Mouse (Mus musculus) kidney, postnatal 14 days (tissue): ENCODE data around the gene Gm11232.

ENCODE experiments used
- DNase-seq: peaks from one replicate; pipeline ENCODE4 v3.0.0; 2022; ENCODE audit warnings: mixed read lengths

The Gm11232 gene

GRCm38 (mm10) chr4:71757865-71758264 is at the start of gene Gm11232:
Gene Gm11232 (minus strand): TSS chr4:71757965.
- no peak for DNase-seq

DNA sequence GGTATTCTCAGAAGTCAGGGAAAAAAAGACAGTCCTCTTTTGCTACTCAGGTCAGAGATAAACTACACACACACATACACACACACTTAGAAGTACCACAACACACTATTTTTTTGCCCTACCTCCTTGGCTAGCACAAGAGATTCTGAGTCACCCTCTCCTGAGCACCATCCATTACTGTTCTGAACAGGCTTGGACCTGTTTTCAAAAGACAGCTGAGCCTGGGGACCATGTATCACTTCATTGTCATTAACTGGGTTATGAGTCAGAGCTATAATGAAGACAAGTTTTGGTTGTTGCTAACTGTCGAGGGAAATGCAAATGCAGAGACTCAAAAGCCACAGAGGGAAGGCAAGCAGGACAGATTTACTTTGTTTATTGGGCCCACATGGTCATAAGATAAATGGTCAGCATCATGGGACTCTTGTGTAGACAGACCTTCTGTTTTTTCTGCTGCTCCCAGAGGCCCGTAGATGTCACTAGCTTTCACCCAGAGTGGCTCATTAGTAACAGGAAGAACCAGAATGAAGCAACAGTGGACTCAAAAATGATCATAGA is 48.3 kb upstream of the Gm11232 start:
- peak; percentile 1 for DNase-seq

DNA sequence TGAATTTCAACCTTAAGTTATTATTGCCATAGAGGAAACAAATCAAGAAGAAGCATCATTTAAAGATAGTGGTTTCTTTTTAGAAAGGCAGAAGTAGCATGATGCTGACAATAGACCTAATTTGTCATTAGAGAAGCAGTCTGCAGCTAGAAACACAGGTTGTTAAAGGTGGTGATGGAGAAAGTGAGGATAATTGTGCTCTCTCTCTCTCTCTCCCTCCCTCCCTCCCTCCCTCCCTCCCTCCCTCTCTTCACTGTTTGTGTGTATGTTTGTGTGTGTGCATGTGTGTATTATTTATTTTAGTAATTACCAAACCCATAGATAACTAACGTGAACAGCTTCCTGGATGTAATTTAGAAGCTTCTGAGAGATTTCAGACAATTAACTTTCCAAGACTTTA is 7.8 kb upstream of the Gm11232 start:
- no peak for DNase-seq

GRCm38 (mm10) chr4:71765071-71765470 is 7.3 kb upstream of the Gm11232 start:
- no peak for DNase-seq

GRCm38 (mm10) chr4:71756441-71757221 is 1.1 kb downstream of the Gm11232 start:
- DNase-seq, result peak; percentile 55

GRCm38 (mm10) chr4:71745741-71746140 is 12.0 kb downstream of the Gm11232 start:
- no peak for DNase-seq

DNA sequence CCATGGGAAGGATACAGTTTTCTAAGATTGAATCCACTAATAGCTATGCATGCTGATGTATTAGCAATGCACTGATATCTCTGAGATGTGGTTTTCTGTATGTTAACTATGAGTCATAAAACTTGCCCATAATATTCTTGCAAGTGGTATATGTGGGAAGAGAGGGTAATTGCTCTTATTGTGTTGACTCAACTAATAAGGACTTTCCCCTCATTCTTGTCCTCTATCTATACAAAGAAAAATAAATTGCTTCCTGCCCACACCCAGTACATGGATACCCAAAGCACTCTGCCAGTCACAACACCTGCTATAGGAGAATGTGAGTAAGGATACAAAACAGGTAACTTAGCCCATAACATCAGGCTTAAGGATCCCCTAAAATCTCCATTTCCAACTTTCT is 21.2 kb downstream of the Gm11232 start:
- DNase-seq, result no peak

DNA sequence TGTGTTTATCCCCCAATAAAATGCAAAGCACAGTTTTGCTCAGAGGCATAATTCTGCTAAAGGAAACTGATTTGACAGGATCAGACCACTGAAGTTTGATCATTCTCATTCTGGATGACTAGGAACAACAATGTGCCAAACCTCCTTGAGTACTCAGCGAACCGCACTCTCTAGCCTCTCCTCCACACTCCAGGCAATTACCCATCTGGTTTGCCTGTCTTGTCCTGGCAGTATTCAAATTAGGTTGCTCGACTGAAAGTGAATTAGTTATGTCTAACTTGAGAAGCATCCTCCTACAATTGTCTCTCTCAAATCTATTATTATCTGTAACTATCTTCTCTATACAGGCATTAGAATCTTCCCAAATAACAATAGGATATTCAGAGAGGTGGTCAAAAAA is 22.5 kb downstream of the Gm11232 start:
- DNase-seq, result no peak

DNA sequence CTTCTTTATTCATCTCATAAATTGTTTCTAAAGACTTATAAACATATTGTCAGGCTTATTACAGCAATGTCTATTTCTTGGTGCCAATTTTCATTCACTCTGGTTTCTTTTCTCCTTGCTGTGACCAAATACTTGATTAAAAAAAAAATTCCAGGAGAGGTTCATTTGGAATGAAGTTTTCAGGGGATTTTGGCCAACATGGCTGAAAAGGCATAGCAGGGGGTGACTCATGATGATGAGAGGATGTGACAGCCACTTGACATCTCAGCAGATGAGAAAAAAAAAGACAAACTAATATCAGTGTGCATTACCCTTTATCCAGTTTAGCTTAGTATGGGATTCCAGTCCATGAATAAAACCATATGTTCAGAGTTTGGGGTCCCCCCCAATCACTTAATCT is 28.4 kb downstream of the Gm11232 start:
- no peak for DNase-seq

GRCm38 (mm10) chr4:71727611-71728010 is 30.2 kb downstream of the Gm11232 start:
- no peak for DNase-seq

DNA sequence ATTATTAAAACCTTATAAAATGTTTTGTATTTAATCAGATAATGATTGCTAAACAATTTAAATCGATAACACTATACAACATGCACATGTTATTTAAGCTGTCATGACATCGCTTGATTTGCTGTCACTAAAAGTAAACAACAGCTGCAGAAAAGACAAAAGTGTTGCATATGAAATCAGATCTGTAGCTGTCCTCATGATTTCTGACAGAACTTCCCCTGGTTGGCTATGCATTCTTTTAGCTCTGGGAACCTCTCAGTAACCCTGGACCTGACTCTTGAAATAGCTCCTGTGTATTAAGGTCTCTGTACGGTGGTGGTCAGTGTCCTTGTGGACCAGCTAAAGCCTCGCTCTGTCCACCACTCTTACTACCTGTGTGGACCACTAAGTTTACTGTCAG is 30.7 kb downstream of the Gm11232 start:
- DNase-seq, result no peak

DNA sequence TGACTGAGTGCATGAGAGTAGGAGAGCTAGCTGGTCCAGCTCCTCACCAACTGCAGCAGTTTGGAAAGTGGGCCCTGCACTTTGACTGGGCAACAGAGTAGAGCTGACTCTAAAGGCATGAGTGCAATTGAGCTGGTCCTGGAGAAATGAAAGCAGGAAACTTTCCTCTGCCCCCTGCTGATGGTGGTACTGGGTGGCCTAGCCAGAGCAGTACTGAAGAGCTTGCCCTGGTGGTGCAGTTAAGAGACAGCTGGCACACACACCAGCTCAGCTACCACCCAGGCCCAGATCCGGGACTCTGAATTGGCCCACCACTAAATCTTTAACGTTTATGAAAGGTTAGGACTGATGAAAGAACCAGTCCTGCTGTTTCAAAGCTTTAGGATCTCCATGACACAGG is 31.9 kb downstream of the Gm11232 start:
- DNase-seq, result no peak
